Mouse (Mus musculus) layer of hippocampus, adult 9-11 months (tissue): ENCODE measurements around the gene Gzma.

ENCODE experiments used
- DNase-seq: peaks from one replicate; pipeline ENCODE4 v3.0.0; 2022

Gene Gzma

DNA sequence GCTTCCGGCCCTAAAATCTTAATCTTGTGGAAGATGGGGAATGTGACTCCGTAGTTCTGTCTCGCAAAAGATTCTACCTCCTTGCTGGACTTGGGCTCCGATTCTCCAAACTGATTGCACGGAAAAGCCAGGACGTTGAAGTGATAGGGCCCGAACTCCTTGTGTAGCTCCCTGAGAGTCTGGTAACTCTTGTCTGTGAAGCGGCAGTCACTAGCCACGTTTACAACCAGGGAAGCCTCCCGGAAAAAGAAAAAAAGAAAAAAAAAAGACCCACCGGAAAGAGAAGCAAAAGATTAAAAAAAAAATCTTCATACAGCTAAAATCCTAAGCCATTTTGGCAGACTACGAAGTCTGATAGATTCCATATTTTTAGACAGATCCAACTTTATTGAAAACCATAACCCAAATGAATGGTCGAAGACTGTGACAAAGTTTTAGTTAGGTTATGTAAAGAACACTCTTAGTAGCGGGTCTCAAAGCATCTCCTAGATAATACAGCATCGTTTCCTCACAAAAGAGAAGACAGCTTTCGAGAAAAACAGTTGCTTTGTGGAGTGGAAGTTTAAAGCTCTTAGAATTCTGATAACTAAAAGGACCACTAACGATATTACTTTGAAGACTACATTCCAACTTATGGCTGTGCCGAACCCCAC is 55.2 kb downstream of the Gzma start:
- DNase-seq: no peak

DNA sequence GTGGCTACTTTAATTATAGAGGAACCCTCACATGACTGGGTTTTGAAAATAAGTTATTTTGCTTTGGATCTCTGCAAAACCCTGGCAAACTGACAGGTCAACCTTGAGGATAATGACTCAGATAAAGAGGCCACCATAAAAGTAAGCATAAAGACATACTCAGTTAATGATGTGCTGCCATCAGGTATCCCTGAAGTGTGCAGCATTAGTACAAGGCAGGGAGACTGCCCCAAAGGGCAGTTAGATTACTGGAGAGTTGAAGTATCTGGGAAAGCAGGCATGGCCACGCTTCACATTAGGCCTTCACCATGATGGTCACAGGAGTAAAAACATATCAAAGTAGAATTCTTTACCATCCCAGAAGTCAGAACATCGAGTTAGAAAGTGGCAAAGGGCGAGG is 55.9 kb downstream of the Gzma start:
- no peak for DNase-seq
